Mouse (Mus musculus): ENCODE measurements around the gene Upk3b.
A peak's percentile ranks its signal among the peaks of the same experiment; 100 is the strongest.
"Not testable (repeated sequence)": the region's sequence is repeated elsewhere in the genome, so short reads cannot be mapped to it uniquely, and the experiment has no call there.

The Upk3b gene

GRCm38 (mm10) chr5:136035285-136035684 lies 3.0 kb upstream of the Upk3b start:
- DNase-seq (ENCODE audit: low spot score in 2 of 2): no peak

DNA sequence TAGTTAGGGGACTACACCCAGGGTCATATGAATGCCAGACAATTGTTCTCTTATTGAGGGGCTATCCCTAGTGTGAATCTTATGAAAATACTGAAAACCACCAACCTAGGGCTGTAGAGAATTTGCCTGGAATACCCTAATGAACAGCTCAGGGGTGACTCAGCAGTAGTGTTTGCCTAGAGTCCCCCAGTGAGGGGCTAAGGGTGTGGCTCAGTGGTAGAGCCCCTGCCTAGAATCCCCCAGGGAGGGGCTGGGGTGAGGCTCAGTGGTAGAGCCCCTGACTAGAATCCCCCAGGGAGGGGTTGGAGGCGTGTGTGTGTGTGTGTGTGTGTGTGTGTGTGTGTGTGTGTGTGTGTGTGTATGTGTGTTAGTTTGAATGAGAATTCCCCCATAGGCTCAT lies 1.6 kb upstream of the Upk3b start:
- DNase-seq (ENCODE audit: low spot score in 2 of 2): no peak

DNA sequence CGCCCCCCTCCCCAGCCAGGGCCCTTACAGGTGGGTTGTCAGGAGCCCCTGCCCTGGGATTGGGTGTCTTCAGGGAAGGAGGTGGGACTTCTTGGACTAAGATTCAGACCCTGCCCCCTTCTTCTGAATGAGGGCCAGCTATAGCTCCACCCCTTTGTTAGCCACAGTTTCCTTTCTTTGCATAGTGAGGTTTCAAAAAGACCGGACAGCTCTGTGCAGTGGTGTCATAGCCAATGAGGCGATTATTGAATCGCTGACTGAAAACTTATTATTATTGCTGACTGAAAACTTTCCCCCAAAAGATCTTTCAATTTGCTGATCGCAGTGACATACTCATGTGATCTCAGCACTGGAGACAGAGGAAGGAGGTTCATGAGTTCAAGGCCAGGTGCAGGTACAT lies 1.9 kb downstream of the Upk3b start:
- no peak for DNase-seq (ENCODE audit: low spot score in 2 of 2)

- DNase-seq (ENCODE audit: low spot score in 2 of 2): no peak
These were observed 3.0 kb downstream of the Upk3b start for GRCm38 (mm10) chr5:136041260-136041659.

GRCm38 (mm10) chr5:136041666-136042065 lies 3.4 kb downstream of the Upk3b start:
- DNase-seq (ENCODE audit: low spot score in 2 of 2): no peak

DNA sequence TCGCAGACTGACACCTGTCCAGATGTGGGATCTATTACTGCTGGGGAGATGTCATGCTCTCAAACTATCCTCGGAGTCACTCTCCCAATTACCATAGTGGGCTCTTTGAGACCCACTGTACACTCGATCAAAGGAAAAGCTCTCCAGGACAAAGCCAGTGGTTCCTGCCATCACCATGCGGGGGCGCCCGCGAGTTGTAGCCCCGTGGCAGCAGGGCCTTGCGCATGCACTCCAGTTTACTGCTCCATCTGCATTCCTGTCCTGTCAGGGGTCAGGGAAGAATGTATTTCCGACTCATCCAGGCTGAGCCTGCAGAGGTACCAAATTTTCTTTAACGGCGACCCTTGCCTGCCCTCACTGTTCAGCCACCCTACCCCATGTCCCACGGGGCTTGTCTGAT lies 6.6 kb downstream of the Upk3b start:
- no peak for DNase-seq (ENCODE audit: low spot score in 2 of 2)

GRCm38 (mm10) chr5:136045408-136045807 lies 7.1 kb downstream of the Upk3b start:
- no peak for DNase-seq (ENCODE audit: low spot score in 2 of 2)

- peak; percentile 60 to 67 for DNase-seq (ENCODE audit: low spot score in 2 of 2)
These were observed 7.7 kb downstream of the Upk3b start for GRCm38 (mm10) chr5:136045987-136046386.

- not testable (repeated sequence) for DNase-seq (ENCODE audit: low spot score in 2 of 2)
These were observed 10.2 kb downstream of the Upk3b start for GRCm38 (mm10) chr5:136048541-136048940.

DNA sequence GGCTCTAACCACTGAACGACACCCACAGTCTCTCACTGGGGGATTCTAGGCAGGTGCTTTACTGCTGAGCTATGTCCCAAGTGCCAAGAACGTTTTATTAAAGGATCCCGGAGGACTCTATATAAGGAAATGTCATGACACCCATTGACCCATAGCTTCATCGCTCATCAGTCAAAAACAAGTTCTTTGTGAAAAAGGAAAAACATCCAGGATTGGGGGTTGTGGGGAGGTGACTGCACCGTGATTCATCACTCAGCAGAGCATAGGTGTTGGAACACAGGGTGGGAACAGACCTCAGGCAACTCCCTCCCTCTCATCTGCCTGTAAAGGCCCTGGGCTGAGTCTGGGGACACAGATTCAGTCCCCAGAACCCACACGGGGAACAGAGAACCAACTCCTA lies 11.6 kb downstream of the Upk3b start:
- DNase-seq (ENCODE audit: low spot score in 2 of 2): no peak

DNA sequence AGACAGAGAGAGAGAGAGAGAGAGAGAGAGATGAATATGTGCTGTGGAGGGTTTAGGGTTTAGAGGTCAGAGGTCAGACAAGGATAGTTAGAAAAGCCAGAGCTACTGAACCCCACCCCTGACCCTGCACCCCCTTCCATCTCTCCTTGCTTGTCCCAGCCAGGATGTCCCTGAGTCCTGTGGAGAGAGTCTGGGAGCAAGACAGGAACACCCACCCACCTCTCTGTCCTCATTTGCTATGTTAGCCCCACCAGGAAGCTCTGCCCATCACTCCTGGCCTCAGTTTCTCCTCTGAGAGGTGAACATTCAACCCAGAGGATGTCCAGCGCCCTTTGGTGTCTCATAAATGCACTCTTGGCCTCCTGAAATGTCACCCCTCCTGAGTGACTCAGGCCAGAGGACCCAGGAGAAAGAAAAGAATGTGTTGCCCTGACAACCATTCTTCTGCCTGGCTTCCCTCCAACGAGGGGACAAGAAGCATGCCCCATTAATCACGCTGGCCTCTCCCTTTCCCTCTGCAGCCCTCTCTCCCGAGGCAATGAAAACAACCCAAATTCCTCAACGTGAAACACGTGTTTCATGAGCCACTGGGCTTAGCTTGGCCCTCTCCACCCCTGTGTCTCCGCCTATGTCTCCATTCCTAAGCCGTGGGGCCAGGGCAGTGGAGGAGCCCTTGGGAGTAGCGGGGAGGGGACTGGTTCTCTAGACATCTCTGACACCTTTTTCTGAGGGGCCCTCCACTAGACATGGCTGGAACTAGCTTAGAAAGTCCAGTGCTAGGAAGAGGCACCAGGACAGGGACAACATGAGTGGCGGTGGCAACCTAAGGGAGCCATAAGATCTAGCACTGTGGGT lies 13.2 kb downstream of the Upk3b start:
- DNase-seq (ENCODE audit: low spot score in 2 of 2): no peak

DNA sequence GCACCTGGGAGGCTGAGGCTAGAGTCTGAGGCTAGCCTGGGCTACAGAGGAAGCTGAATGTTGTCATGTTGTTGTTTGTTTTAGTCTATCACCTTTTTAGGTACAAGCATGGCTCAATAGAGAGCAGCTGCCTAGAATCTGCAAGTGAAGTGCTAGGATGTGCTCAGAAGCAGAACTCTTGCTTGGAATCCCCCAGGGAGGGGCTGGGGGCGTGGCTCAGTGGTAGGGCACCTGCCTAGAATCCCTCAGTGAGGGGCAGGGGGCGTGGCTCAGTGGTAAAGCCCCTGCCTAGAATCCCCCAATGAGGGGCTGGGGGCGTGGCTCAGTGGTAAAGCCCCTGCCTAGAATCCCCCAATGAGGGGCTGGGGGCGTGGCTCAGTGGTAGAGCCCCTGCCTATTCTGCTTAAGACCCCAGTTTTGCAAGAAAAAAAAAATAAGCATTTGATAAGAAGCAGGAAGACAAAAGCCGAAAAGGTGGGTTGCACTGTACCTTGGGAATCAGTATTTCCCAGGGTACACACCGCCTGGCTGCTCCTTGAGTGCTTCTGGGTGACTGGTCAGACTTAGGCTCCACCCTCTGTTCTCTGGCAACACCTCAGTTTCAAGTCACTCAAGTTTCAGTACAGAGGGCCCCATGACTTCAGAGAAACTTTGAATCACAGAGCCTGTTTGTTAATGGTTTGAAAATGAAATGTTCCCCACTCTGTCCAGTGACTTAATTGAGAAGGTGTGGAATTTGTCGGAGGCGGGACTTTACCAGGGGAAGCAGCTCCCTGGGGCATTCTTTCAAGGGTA lies 14.8 kb downstream of the Upk3b start:
- DNase-seq (ENCODE audit: low spot score in 2 of 2): no peak

DNA sequence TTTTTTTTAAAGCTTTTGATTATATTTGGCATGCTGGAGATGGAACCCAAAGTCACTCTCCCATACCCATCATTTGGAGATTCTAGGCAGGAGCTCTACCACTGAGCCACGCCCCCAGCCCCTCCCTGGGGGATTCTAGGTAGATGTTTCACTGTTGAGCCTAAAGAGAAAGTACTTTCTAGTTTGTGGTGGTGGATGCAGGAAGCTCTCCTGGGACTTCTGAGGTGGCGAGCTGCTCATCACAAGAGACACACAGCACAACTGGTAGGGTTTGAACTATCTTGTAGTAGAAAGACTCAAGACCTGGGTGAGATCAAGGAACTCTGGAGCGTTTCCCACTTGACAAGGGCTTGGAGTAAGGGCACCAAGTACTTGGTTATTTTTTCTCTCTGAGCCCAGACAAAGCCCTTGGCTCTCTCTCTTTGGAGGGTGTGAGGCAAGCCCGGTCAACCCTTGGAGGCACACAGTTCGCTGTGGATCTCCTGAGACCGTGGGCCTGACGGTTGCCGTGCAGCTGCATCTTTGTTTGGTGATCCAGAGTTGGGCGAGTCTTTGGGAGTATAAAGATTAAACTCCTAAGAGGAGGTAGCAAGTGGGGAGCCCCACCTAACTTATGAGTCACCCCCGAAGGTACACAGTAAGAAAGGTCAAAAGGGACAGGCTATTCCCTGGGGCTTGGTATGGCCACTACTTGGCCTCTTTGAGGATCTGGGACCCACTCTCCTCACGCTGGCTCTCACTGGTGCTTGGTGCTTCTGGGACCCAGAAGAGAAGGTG lies 16.2 kb downstream of the Upk3b start, which contains the start of gene Upk3bl:
Gene Upk3bl (plus strand): TSS at position 192 of the 777 bp plus-strand sequence.
- DNase-seq (ENCODE audit: low spot score in 2 of 2): no peak

DNA sequence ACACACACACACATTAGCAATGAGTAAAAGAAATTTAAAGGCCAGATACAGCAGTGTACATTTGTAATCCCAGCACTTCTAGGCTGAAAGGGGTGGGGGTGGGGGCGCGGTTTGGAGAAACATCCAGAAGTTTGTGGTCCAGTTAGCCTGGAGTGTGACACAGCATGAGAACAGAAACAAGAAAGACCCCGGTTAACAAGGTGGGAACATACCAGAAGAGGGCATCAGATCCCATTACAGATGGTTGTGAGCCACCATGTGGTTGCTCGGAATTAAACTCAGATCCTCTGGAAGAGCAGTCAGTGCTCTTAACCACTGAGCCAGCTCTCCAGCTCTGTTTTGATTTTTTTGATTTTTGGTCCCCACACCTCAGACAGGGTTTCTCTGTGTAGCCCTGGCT lies 17.8 kb downstream of the Upk3b start:
- DNase-seq (ENCODE audit: low spot score in 2 of 2): no peak

- no peak for DNase-seq (ENCODE audit: low spot score in 2 of 2)
These were observed 18.8 kb downstream of the Upk3b start for GRCm38 (mm10) chr5:136057085-136057484.

DNA sequence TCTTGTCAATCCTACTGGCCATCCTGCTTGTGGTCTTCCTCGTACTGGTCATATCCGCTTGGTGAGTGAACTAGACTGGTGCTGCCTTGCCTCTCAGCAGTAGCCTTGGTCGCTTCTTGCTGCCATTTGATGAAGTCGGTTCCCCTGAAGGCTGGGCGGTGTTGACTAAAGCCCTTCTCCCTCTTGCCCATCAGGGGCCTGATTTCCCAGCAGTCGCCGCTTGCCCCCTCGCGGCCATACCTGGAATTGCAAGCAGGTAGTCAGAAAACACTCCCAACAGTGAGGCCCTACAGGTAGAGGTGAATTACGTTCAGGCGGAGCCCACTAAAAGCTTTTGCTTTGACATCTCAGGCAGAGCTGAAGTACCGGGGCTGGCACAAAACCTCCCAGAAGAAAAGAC lies 23.3 kb downstream of the Upk3b start:
- peak; percentile 40 to 46 for DNase-seq (ENCODE audit: low spot score in 2 of 2)

DNA sequence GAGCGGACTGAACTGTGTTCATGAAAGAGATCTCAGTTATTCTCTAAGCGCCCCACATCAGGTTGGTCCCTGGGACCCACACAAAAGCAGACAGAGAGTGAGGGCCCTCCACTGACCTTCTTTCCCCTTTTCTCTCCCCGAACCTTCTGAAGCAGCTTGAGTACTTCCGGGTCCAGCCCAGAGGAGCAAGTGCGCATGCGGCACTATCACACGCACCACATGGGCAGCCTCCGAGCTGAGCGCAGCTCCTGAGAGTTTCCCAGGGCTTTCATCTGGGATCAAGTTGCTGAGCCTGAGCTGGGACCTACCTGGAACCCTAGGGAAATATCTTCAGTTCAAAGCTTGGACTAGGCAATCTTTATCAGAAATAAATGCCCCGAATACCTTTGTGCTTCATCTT lies 25.6 kb downstream of the Upk3b start:
- DNase-seq (ENCODE audit: low spot score in 2 of 2): no peak

DNA sequence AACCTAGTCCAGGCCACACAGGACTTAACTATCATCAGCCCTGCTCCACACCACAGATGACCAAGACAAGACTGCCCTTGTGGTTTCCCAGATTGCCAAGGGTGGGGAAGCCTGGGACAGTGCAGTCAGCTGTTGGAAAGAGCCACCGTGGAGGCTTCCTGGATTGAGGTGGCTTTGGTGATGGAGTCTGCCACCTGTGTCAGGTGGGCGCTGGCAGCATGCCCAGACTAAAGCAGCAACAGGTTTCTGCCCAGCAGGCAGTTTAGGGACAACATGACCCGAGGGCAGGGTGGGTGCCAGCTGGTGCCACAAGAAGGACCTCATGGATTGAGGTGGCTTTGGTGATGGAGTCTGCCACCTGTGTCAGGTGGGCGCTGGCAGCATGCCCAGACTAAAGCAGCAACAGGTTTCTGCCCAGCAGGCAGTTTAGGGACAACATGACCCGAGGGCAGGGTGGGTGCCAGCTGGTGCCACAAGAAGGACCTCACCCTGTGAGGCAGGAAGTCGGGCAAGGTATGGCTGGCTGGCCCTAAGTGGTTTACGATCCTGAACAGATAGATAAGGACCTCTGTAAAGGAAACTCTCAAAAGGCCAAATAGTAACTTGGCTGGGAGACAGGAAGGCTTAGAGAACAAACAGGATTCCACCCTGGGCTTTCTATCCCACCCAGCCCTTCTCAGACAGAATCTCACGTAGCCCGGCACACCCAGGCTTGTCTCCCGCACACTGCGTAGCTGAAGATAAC lies 28.3 kb downstream of the Upk3b start:
- DNase-seq (ENCODE audit: low spot score in 2 of 2): not testable (repeated sequence)

GRCm38 (mm10) chr5:136069411-136069810 lies 31.1 kb downstream of the Upk3b start:
- DNase-seq (ENCODE audit: low spot score in 2 of 2): no peak

GRCm38 (mm10) chr5:136073051-136073450 lies 34.8 kb downstream of the Upk3b start:
- no peak for DNase-seq (ENCODE audit: low spot score in 2 of 2)

DNA sequence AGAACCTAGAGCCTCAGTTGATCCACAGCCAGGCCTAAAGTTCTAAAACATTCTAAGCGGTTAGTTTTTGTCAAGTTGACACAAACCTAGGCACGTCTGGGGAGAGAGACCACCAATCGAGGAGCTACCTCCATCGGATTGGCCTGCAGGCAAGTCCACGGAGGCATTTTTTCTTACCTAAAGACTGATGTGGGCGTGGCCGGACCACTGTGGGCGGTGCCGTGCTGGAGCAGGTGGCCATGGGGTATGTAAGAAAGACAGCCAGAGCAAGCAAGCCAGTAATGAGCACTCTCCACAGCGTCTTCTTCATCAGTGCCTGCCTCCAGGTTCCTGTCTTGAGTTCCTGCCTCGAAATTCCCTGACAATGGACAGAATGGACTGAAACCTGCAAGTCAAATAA lies 35.2 kb downstream of the Upk3b start:
- DNase-seq (ENCODE audit: low spot score in 2 of 2): no peak

Data from right cerebral cortex, postnatal 36 days (tissue).